Mouse (Mus musculus) urinary bladder, postnatal 14 days (tissue): Measurements from ENCODE around the gene Art2b.
A peak's percentile ranks its signal among the peaks of the same experiment; 100 is the strongest.
"Not testable (repeated sequence)": the region's sequence is repeated elsewhere in the genome, so short reads cannot be mapped to it uniquely, and the experiment has no call there.

ENCODE experiments used
- DNase-seq: peaks from one replicate; pipeline ENCODE4 v3.0.0; 2021; ENCODE audit warnings: low spot score

Gene Art2b

DNA sequence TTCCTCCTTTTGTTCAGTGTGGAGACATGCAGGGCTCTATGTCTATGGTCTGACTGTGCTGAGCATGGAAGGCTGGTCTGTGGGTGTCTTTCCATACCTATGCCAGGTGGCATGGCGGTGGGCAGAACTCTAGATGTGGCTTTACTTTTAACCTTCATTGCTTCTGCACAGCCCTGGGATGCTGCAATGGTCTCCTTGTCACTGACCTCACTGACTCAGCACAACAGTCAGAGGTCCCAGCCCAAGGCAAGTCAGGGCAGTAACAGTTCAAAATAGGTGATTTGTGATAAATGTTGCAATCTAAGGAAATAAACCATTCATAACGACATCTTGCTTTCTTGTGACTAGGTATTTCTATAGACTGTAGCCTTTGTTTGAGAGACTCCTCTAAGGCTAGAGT lies 21.3 kb downstream of the Art2b start:
- no peak for DNase-seq

DNA sequence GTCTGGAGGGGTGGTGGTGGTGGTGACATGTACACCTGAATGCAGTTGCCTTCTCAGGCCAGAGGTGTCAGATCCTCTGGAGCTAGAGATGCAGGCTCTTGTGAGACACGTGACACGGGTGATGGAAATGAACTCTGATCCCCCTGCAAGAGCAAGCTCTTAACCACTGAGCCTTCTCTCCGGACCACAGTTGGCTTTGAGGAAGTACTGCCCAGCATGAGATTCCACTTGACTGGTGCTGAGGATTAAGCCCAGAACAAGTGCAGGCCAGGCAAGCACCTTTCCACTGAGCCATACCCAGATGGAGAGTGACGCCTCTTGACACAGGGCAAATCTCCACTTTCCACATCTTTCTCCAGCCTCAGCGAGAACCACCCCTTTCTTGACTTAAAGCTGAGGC lies 26.0 kb downstream of the Art2b start:
- not testable (repeated sequence) for DNase-seq

DNA sequence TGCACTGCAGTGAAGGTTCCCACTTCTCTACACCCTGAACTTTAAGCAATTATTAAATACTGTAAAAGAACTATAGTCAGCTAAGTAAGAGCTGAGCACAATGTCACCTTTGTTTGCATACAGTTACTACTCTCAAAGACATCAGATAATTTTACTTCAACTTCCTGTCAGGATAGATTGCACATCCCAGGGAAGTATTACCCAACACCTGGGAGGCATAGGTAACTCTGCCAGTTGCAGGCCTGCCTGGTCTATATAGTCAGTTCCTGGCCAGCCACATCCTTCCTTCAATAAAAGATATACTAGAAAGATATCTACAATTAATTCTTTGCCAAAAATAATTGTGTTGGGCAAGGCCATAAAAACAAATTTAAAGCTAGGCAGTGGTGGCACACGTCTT lies 28.0 kb downstream of the Art2b start:
- DNase-seq = no peak

DNA sequence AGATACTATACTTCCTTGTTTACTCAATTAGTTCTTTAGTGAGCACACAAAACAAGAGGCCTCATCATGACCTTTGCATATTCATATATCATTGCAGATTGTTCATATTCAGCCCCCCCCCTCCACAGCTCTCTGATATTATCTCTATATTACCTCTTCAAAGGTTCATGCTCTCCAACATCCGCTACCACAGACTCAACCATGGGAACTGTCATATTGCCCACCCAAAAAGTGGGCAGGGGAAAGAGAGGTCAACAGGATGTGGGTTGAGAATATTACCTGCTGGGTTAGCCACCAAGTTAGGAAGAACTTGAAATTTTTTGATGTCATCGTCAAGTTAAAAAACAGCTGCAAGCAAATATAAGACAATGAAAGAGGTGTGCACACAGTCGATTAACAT lies 29.9 kb downstream of the Art2b start:
- not testable (repeated sequence) for DNase-seq

DNA sequence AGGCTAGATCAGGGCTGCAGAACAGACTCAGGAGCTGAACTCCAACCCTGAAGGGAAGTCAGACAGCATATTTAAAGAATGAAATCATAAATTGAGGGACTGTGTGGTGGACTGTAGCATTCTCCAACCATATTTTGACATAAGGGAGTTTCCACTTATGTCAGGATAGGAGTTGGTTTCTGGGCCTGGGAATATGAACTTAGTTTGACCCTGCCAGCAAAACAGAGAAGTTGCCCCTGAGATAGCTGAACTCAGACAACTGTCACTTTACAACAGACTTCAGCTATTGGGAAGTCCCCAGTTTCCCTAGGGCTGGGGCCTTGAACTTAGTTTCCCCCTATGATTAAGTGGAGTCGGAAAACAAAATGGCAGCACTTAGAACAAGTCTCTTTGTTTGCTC lies 33.9 kb downstream of the Art2b start:
- DNase-seq = no peak

DNA sequence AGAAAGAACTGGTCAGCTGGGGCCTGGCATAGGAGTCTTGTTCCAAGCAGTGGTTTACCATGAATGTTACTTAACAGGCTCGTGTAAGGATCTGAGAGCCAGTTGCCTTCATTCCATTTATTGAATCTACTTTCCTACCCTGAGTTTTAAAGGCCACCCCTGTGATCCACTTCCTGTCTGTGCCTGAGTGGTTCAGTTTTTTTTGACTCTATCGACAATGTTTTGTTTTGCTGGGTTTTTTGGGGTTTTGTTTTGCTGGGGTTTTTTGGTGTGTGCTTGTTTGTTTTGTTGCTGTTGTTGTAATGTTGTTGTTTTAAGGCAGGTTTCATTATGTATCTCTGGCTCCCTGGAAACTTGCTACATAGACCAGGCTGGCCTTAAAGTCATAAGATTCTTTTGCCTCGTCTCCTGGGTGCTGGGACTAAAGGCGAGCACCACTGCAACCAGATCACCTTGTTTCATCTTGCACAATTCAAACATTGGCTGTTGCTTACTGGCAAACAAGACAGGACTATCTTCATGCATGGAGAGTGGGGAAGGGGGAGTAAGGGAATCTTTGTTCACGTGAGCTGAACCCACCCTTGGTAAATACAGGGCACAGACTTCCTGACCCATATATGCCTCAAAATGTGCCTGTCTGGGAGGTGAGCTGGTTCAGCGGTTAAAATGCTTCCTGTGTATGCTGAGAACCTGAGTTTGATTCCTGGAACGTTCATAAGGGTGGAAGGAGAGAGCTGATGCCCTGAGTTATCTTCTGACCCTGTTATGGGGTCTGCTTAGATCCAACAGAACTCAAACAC lies 34.5 kb downstream of the Art2b start:
- DNase-seq = no peak

DNA sequence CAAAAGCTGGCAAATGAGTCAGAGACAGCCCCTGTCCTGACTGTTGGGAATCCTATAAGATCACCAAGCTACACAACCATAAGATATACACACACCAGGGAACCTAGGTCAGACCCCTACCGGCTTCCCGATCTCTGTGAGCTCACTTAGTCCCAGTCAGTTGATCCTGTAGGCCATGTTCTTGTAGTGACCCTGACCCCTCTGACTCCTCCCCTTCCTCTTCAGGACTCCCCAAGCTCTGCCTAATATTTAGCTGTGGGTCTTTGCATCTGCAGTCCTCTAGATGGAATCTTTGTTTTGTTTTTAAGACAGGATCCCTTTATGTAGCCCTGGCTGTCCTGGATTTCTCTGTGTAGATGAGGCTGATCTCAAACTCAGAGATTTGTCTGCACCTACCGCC lies 36.1 kb downstream of the Art2b start:
- DNase-seq = no peak

DNA sequence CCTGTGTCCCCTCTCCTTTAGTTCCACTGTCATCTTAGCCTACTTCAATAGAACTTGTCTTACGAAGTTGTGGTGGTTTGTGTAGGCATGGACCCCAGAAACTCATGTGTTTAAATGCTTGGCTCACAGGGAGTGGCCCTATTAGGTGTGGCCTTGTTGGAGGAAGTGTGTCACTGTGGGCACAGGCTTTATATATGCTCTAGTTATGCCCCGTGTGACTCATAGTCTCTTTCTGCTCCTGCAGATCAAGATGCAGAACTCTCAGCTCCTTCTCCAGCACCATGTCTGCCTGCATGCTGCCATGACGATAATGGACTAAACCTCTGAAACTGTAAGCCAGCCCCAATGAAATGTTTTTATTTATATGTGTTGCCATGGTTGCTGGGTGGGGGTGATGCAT lies 37.7 kb downstream of the Art2b start:
- no peak for DNase-seq

DNA sequence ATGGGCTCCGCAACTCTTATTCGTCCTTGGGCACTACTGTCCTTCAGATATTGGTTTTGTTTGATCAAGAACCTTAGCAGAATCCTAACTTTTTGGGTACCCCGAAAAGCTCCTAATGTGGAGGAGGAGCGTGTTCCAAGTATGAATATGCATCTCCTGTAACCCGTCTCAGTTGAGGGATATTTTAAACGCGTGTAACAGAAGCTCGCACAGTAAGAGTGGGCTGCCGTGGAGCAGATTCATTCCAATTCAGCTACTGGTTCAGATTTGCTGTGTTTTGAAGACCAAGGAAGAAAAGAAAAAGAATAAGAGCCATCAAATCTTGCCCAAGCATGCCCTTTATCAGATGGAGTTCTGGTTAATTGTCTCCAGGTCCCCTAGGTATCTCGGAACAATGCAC lies 43.7 kb downstream of the Art2b start:
- DNase-seq = no peak

DNA sequence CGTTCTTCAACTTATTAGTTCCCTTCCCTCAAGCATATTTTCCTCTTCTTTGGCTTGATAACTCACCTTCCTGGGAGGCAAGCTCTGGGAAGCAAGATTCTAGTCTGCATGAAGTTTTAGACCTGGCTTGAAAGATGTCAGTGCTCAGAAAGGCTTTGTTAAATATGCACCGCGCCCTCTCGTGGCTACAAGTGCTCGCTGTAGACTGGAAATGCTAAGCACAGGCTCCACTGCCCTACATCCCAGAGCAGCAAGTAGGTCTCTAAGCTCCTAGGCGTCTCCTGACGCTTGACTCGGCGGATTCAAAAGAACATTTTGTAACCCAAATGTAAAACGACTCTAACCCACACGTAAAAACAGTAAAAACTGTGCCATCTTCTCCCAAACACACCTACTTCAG lies 44.3 kb downstream of the Art2b start:
- DNase-seq = peak; percentile 77

DNA sequence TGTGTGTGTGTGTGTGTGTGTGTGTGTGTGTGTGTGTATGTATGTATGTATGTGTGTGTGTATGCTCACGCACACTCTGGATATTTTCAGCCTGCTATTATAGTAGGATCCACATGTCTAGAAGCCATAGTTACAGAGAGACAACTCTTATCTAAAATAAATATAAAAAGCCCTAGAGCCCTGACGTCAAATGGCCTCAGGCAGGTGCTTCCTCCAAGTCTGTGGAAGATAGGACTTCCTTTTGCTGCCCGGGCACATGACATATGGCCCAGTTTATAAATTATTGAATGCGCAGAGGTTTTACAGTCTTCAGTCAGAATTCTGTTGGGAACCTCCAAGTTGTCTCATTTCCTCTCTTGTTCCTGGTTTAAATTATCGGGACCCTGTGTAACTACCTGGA lies 44.7 kb downstream of the Art2b start:
- DNase-seq = no peak

DNA sequence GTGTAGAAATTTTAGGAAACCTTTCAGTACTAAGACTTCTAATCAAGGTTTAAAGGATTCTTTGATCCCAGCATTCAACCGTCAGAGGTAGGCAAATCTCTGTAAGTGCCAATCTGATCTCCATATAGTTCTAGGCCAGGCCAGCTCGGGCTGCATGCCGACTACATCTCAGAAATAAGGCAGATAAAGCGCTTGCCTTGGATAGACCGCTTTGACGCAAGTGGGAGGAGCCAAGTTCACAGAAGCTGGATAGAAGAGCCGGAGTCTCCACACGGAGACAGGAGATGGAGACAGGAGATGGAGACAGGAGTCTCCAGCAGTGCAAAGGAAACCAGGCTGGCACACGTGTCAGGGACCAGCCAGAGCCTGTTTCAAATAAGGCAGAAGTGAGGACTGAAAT lies 45.6 kb downstream of the Art2b start:
- DNase-seq = no peak

DNA sequence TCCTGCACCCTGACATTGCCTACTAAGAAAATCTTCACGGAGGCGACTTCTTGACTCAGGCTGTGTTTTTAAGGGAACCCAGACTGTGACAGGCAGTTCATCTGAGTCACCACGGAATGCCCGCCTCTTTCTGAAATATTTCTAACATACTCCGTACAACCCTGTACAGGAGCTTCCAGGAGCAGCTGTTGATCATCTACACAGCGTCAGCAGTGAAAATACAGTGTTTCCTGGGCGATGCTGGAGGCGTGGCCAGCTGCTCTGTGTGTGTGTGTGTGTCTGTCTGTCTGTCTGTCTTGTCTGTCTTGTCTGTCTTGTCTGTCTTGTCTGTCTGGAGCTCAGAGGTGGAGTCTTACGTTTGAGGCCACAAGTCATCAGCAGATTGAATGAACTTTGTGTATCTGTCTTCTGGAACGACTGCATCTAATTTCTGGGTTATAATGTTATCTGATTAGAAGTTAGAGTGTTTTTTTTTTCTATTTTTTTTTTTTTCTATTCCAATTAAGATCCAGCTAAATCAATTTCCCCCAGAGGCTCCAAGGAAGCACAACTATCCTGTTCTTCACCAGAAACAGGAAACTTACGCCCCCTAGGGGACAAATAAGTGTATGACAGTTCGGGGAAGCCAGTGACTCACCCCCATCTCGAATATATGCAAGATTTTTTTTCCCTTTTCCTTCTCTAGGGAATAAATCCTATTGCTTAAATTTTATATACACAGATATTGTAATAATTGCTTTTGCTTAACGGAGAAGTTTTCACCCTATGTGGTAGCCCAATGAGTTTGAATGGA lies 47.1 kb downstream of the Art2b start:
- DNase-seq = peak; percentile 47

DNA sequence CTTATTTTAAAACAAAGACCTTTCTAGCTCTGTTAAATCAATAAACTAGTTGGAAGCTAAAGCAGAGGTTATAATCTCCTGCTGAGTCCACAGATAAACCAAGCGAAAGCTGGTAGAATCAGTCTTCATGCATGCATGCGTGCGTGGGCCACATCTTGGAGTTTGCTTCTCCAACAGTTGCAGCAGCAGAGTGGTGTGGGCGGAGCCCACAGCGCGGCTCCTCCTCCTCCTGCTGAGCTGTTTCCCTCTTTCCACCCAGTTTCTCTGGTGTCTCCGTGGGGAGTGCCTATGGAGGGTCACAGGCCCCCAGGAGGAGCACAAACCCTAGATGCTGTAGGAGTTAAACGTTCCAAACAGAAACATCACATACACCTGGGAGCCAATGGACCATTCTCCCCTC lies 47.9 kb downstream of the Art2b start:
- DNase-seq = peak; percentile 17

DNA sequence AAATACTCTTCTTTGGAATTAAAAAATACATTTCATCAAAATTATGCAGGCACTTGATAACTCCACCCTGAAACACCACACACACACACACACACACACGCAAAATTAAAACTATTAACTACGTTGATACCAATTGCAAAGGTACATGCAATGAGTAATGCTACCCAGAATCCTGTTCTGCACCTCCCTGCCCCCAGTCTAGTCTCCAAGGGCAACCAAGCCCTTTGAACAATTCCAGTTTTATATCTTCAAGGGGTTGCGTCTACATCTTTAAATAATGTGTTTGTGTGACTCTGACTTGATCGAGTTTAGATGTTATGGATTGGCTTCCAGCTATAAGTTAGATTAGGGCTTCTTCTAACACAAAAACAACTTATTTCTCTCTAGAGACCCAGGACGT lies 49.9 kb downstream of the Art2b start:
- DNase-seq = no peak

DNA sequence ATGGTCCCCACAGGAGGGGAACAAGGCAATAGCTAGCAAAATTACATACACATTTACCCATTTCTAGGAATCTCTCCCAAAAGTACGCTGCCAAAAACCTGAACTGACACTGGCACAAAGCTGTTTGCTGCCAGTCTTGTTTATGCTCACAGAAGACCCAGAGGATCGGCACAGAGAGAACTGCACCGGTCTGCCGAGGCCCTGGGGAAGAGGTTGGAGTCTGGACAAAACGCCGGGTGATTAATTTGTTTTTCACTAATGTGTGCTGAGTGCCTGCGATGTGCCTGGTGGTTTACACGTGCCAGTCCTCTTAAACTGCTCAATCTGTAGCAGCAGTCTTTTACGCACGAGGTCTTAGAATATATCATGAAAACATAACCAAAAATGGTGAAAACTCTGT lies 50.3 kb downstream of the Art2b start:
- no peak for DNase-seq

DNA sequence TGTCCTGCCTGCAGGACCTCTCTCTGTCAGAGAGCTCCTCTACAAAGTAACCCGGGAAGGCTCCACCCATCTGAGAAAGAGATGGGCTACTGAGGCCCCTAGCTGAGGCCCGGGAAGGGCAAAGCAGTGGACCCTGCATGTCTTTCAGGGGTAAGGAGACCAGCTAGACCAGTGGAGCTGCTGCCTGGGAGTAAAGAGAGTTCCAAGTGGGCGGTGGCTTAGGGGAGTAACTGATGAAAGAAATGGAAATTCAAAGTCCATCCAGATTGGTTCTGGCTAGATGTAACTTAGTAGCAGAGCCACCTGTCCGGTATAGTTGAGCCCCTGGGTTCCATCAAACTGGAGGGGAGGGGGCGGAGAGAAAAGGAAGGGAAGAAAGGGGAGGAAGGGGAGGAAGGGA lies 51.0 kb downstream of the Art2b start:
- DNase-seq = no peak
